Mouse (Mus musculus) kidney, adult 2 months (tissue): Measurements from ENCODE around the gene Rexo2.

Experiments
- CTCF ChIP-seq: fragments of 200-500 bp; conservative IDR thresholded peaks from 2 replicates; pipeline ENCODE4 v1.5.1; 2011; ENCODE audit warnings: low read depth, mild to moderate bottlenecking, control low read depth, low read length, moderate library complexity, mixed read lengths; ENCODE audit not compliant: insufficient read depth, insufficient read length
- POLR2A ChIP-seq: fragments of 200-500 bp; IDR thresholded peaks from one replicate; pipeline ENCODE4 v1.6.1; 2011; ENCODE audit warnings: low read depth, low read length, control low read depth

GRCm38 (mm10) chr9:48458879-48459278, 21.5 kb downstream of the Rexo2 start:
- peak; percentile 25; the same call in 1 of the 2 replicates for TF ChIP-seq CTCF
- no peak for TF ChIP-seq POLR2A
